In genomic region chr10:128900698-128901097, GRCm38 (mm10) we compare ENCODE assay signal across 8 mouse cellular contexts. TPM values are rescaled to one million over a fixed set of nuclear protein-coding genes. Genes with fewer than 3 reads are reported as not detected.
A peak's percentile ranks its signal among the peaks of the same experiment; 100 is the strongest.
DNase-seq lines count a peak whose midpoint lies in the region; ATAC-seq and TF ChIP-seq lines count a peak whose summit lies in the region.

TSS of gene Cd63 (plus strand) at chr10:128900989.

- no peaks in the 10 kb centered on the region; the same call in 1 of the 2 replicates for H3K27me3 ChIP-seq in ES-Bruce4 (ENCODE audit: control insufficient read depth, insufficient read depth, low read length, poor library complexity, severe bottlenecking)
- peaks cover 7% of the 10 kb centered on the region for H3K27me3 ChIP-seq in forebrain, embryonic 11.5 days (ENCODE audit: control insufficient read depth, insufficient read depth, low read length)
- H3K27me3 ChIP-seq in limb, embryonic 11.5 days (ENCODE audit: control insufficient read depth, insufficient read depth, low read length) = peaks cover 7% of the 10 kb centered on the region; the same call in 1 of the 2 replicates
- peaks cover 7% of the 10 kb centered on the region; the same call in 1 of the 2 replicates for H3K27me3 ChIP-seq in small intestine, adult 2 months (ENCODE audit: control insufficient read depth, insufficient read depth, low read length)

- TF ChIP-seq CTCF in ES-Bruce4 (IDR thresholded peaks at IDR 0.05; ENCODE audit: low read depth, low read length) = no peak
- TF ChIP-seq CTCF in small intestine, adult 2 months (IDR thresholded peaks at IDR 0.05; ENCODE audit: extremely low read depth, insufficient read length, insufficient replicate concordance, low read depth, low read length) = no peak

- H3K9me3 ChIP-seq in ES-Bruce4 (replicated peaks; ENCODE audit: control insufficient read depth, insufficient read depth, low read length, poor library complexity, severe bottlenecking) = no peaks in the 10 kb centered on the region
- no peaks in the 10 kb centered on the region for H3K9me3 ChIP-seq in forebrain, embryonic 11.5 days (ENCODE audit: control insufficient read depth, low read length)
- H3K9me3 ChIP-seq in limb, embryonic 11.5 days (ENCODE audit: control insufficient read depth, low read length) = no peaks in the 10 kb centered on the region

- WGBS in forebrain, embryonic 11.5 days = 80% methylated on average over 3 of the region's 3 CpGs
- WGBS in limb, embryonic 11.5 days = 77% methylated on average over 3 of the region's 3 CpGs
- 65% methylated on average over 3 of the region's 3 CpGs for WGBS in small intestine, adult 2 months

- no peak within 1 kb of the TSS for H3K4me2 ChIP-seq in forebrain, embryonic 11.5 days (ENCODE audit: low read depth, low read length, severe bottlenecking)
- no peak within 1 kb of the TSS for H3K4me2 ChIP-seq in limb, embryonic 11.5 days (ENCODE audit: low read depth, severe bottlenecking)

- 0 out of 2 replicates have a peak, but pooled peaks have one; percentile 27 for TF ChIP-seq EP300 in ES-Bruce4 (IDR thresholded peaks at IDR 0.05; ENCODE audit: insufficient read depth, low read depth, low read length)

- H3K9ac ChIP-seq in ES-Bruce4 (ENCODE audit: low read depth, poor library complexity, severe bottlenecking) = peak within 1 kb of the TSS; percentile 11; the same call in 1 of the 2 replicates
- no peak within 1 kb of the TSS for H3K9ac ChIP-seq in forebrain, embryonic 11.5 days (ENCODE audit: low read length)
- no peak within 1 kb of the TSS for H3K9ac ChIP-seq in limb, embryonic 11.5 days (ENCODE audit: low read length)

- no peak for ATAC-seq in forebrain, embryonic 11.5 days (replicated peaks; ENCODE audit: low FRiP score)
- no peak for ATAC-seq in limb, embryonic 11.5 days (ENCODE audit: insufficient number of reproducible peaks, low FRiP score, low TSS enrichment, low read depth)

- no peaks in the 10 kb centered on the region for H3K36me3 ChIP-seq in ES-Bruce4 (ENCODE audit: control insufficient read depth, insufficient read depth, low read length, poor library complexity, severe bottlenecking)
- no peaks in the 10 kb centered on the region for H3K36me3 ChIP-seq in forebrain, embryonic 11.5 days (ENCODE audit: control insufficient read depth, insufficient read depth, low read length)
- H3K36me3 ChIP-seq in limb, embryonic 11.5 days (ENCODE audit: control insufficient read depth, insufficient read depth, low read length) = no peaks in the 10 kb centered on the region
- no peaks in the 10 kb centered on the region for H3K36me3 ChIP-seq in small intestine, adult 2 months (ENCODE audit: control insufficient read depth, insufficient read depth, low read length)

- no peak for TF ChIP-seq POLR2A in ES-Bruce4 (IDR thresholded peaks at IDR 0.05; ENCODE audit: insufficient read depth, low read length)
- no peak for TF ChIP-seq POLR2A in small intestine, adult 2 months (IDR thresholded peaks at IDR 0.05; ENCODE audit: low read depth, low read length)

- intact Hi-C loops in heart, postnatal 25 days (cut with DNase I) = no loop called here

- peak within 1 kb of the TSS; percentile 15 for H3K4me3 ChIP-seq in ES-Bruce4 (ENCODE audit: low read depth, low read length)
- H3K4me3 ChIP-seq in forebrain, embryonic 11.5 days (ENCODE audit: low read depth, low read length) = no peak within 1 kb of the TSS
- H3K4me3 ChIP-seq in limb, embryonic 11.5 days (ENCODE audit: low read depth, low read length) = no peak within 1 kb of the TSS
- no peak within 1 kb of the TSS for H3K4me3 ChIP-seq in small intestine, adult 2 months (ENCODE audit: low read depth, low read length)

- DNase-seq in 416B (ENCODE audit: low read depth) = peak; percentile 74
- no peak for DNase-seq in forebrain, embryonic 11.5 days (ENCODE audit: low spot score)
- no peak for DNase-seq in heart, postnatal 25 days (ENCODE audit: low spot score)
- no peak for DNase-seq in limb, embryonic 11.5 days (ENCODE audit: low spot score)
- no peak for DNase-seq in thymus, adult 18-20 months
- DNase-seq in cerebellum, adult 18-20 months = no peak

- peaks cover 5% of the 10 kb centered on the region for H3K4me1 ChIP-seq in ES-Bruce4 (ENCODE audit: control insufficient read depth, insufficient read depth, low read length)
- H3K4me1 ChIP-seq in forebrain, embryonic 11.5 days (replicated peaks; ENCODE audit: control insufficient read depth, insufficient read depth, low read length) = no peaks in the 10 kb centered on the region
- H3K4me1 ChIP-seq in limb, embryonic 11.5 days (ENCODE audit: control insufficient read depth, insufficient read depth, low read length) = no peaks in the 10 kb centered on the region
- peaks cover 4% of the 10 kb centered on the region; the same call in 1 of the 2 replicates for H3K4me1 ChIP-seq in small intestine, adult 2 months (ENCODE audit: control insufficient read depth, insufficient read depth, insufficient read length, low read length)

- H3K27ac ChIP-seq in ES-Bruce4 (ENCODE audit: insufficient read depth, low read length) = peak within 1 kb of the TSS; percentile 70
- H3K27ac ChIP-seq in forebrain, embryonic 11.5 days (ENCODE audit: low read depth, low read length) = no peak within 1 kb of the TSS
- H3K27ac ChIP-seq in limb, embryonic 11.5 days (replicated peaks; ENCODE audit: low read depth, low read length) = no peak within 1 kb of the TSS
- no peak within 1 kb of the TSS for H3K27ac ChIP-seq in small intestine, adult 2 months (ENCODE audit: insufficient read depth, low read depth, low read length)

RNA-seq across cellular contexts. Expression of gene Cd63, which starts in this region (rescaled TPM):
- 116 and 130 TPM in 2 replicates for polyA plus RNA-seq in ES-Bruce4 (2011; ENCODE audit: insufficient read depth, insufficient read length, low read depth, missing spikeins)
- polyA plus RNA-seq in forebrain, embryonic 11.5 days (2014; fragmentation: Nextera tagmentation; extraction: Ambion mirVana) = 144 and 151 TPM in 2 replicates
- total RNA-seq in heart, postnatal 25 days (2021) = 100 to 1,000 TPM; 110 to 123 TPM
- polyA plus RNA-seq in limb, embryonic 11.5 days (2014; fragmentation: Nextera tagmentation; extraction: Ambion mirVana) = 425 and 427 TPM in 2 replicates
- 62.0 and 91.5 TPM in 2 replicates for polyA plus RNA-seq in small intestine, adult 2 months (2012; rRNA removed)
